Mouse (Mus musculus): Measurements from ENCODE around the gene Nop10.

DNA sequence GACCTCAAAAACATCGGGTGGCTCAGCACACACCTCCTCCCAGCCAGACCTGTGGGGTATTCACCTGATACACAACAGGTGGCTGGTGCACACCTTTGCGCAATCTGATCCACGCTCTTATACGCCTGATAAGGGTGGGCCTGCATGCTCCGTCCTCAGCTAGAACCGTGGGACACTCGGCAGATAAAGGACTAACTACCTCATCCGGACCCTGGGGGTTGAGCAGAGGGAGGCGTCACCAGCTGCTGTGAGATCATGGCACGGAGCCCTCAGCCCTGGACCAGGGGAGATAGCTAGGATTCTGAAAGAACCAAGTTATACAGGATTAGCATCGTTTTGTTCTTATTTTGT lies 4.5 kb downstream of the Nop10 start, which contains the start of gene Gm21985:
- TF ChIP-seq POLR2A (IDR thresholded peaks at IDR 0.05; ENCODE audit: control insufficient read depth, extremely low read depth, insufficient read depth, low read length, poor library complexity) (no peak), CTCF (IDR thresholded peaks at IDR 0.05; ENCODE audit: borderline replicate concordance, control insufficient read depth, extremely low read depth, insufficient read depth, low read length, poor library complexity) (no peak)

Measured in thymus, adult 2 months (tissue).